Mouse (Mus musculus): ENCODE results near the gene Mbl1. TPM values are rescaled to one million over a fixed set of nuclear protein-coding genes. Genes with fewer than 3 reads are reported as not detected.

Mbl1 gene
- not detected for polyA plus RNA-seq (2015; fragmentation: Illumina TruSeq; extraction: RNeasy Lipid Tissue Mini Kit (QIAGEN cat#74804); ENCODE audit: low read depth, low replicate concordance)

GRCm38 (mm10) chr14:41151220-41151898 lies at the start of gene Mbl1:
Mbl1 (plus strand) TSS chr14:41151458.

GRCm38 (mm10) chr14:41104853-41105444 lies 46.3 kb upstream of the Mbl1 start, which contains the start of gene Mat1a:
Mat1a (plus strand) TSS chr14:41105035.

GRCm38 (mm10) chr14:41131540-41131939 lies 19.7 kb upstream of the Mbl1 start, which contains the start of gene Sftpa1:
Sftpa1 (plus strand) TSS chr14:41131782.

GRCm38 (mm10) chr14:41185059-41185821 lies 34.0 kb downstream of the Mbl1 start, which contains the start of gene Sftpd:
Sftpd (minus strand) TSS chr14:41185149.

Other genes starting within 250 kb of the Mbl1 start
- 40.9 TPM for gene Tspan14, start 184.7 kb upstream of the Mbl1 start, polyA plus RNA-seq (2015; fragmentation: Illumina TruSeq; extraction: RNeasy Lipid Tissue Mini Kit (QIAGEN cat#74804); ENCODE audit: low read depth, low replicate concordance)
- gene Fam213a, start 137.7 kb upstream of the Mbl1 start, polyA plus RNA-seq (2015; fragmentation: Illumina TruSeq; extraction: RNeasy Lipid Tissue Mini Kit (QIAGEN cat#74804); ENCODE audit: low read depth, low replicate concordance), result 189 TPM
- gene Dydc2, start 82.2 kb upstream of the Mbl1 start, polyA plus RNA-seq (2015; fragmentation: Illumina TruSeq; extraction: RNeasy Lipid Tissue Mini Kit (QIAGEN cat#74804); ENCODE audit: low read depth, low replicate concordance), result 1.5 TPM
- not detected for gene Dydc1, start 78.5 kb upstream of the Mbl1 start, polyA plus RNA-seq (2015; fragmentation: Illumina TruSeq; extraction: RNeasy Lipid Tissue Mini Kit (QIAGEN cat#74804); ENCODE audit: low read depth, low replicate concordance)
- gene Mat1a, start 46.4 kb upstream of the Mbl1 start, polyA plus RNA-seq (2015; fragmentation: Illumina TruSeq; extraction: RNeasy Lipid Tissue Mini Kit (QIAGEN cat#74804); ENCODE audit: low read depth, low replicate concordance), result 0.27 TPM
- gene Sftpa1, start 19.7 kb upstream of the Mbl1 start, polyA plus RNA-seq (2015; fragmentation: Illumina TruSeq; extraction: RNeasy Lipid Tissue Mini Kit (QIAGEN cat#74804); ENCODE audit: low read depth, low replicate concordance), result not detected
- gene Sftpd, start 33.7 kb downstream of the Mbl1 start, polyA plus RNA-seq (2015; fragmentation: Illumina TruSeq; extraction: RNeasy Lipid Tissue Mini Kit (QIAGEN cat#74804); ENCODE audit: low read depth, low replicate concordance), result not detected
- gene Gm2832, start 127.3 kb downstream of the Mbl1 start, polyA plus RNA-seq (2015; fragmentation: Illumina TruSeq; extraction: RNeasy Lipid Tissue Mini Kit (QIAGEN cat#74804); ENCODE audit: low read depth, low replicate concordance), result not detected
- gene Gm5798, start 197.2 kb downstream of the Mbl1 start, polyA plus RNA-seq (2015; fragmentation: Illumina TruSeq; extraction: RNeasy Lipid Tissue Mini Kit (QIAGEN cat#74804); ENCODE audit: low read depth, low replicate concordance), result not detected
- gene Gm7945, start 234.9 kb downstream of the Mbl1 start, polyA plus RNA-seq (2015; fragmentation: Illumina TruSeq; extraction: RNeasy Lipid Tissue Mini Kit (QIAGEN cat#74804); ENCODE audit: low read depth, low replicate concordance), result not detected